Mouse (Mus musculus): ENCODE results near the gene Pus7l.

Gene Pus7l

GRCm38 (mm10) chr15:94543409-94544051, at the start of gene Pus7l, which contains the start of gene Irak4:
Gene Pus7l, minus strand, starts transcription at chr15:94543547.
Gene Irak4, plus strand, starts transcription at chr15:94543643.
- peak; percentile 97 for DNase-seq (ENCODE audit: low spot score)

GRCm38 (mm10) chr15:94591356-94591755, 48.0 kb upstream of the Pus7l start:
- no peak for DNase-seq (ENCODE audit: low spot score)

GRCm38 (mm10) chr15:94590083-94590482, 46.7 kb upstream of the Pus7l start:
- no peak for DNase-seq (ENCODE audit: low spot score)

- DNase-seq (ENCODE audit: low spot score) = peak; percentile 96
Observed at GRCm38 (mm10) chr15:94589219-94590075, 46.1 kb upstream of the Pus7l start, which contains the start of gene Twf1. Gene Twf1, minus strand, starts transcription at chr15:94589889.

- no peak for DNase-seq (ENCODE audit: low spot score)
Observed at GRCm38 (mm10) chr15:94587826-94588715, 44.7 kb upstream of the Pus7l start.

GRCm38 (mm10) chr15:94584738-94585137, 41.4 kb upstream of the Pus7l start:
- peak; percentile 37 for DNase-seq (ENCODE audit: low spot score)

- DNase-seq (ENCODE audit: low spot score) = no peak
Observed at GRCm38 (mm10) chr15:94583153-94583552, 39.8 kb upstream of the Pus7l start.

GRCm38 (mm10) chr15:94582000-94582593, 38.8 kb upstream of the Pus7l start:
- DNase-seq (ENCODE audit: low spot score) = no peak

- DNase-seq (ENCODE audit: low spot score) = no peak
Observed at GRCm38 (mm10) chr15:94574566-94575268, 31.4 kb upstream of the Pus7l start.

- no peak for DNase-seq (ENCODE audit: low spot score)
Observed at GRCm38 (mm10) chr15:94572746-94573145, 29.4 kb upstream of the Pus7l start.

GRCm38 (mm10) chr15:94571501-94571900, 28.2 kb upstream of the Pus7l start:
- no peak for DNase-seq (ENCODE audit: low spot score)

- DNase-seq (ENCODE audit: low spot score) = no peak
Observed at GRCm38 (mm10) chr15:94568496-94569182, 25.3 kb upstream of the Pus7l start.

GRCm38 (mm10) chr15:94565854-94566253, 22.5 kb upstream of the Pus7l start:
- peak; percentile 77 for DNase-seq (ENCODE audit: low spot score)

- no peak for DNase-seq (ENCODE audit: low spot score)
Observed at GRCm38 (mm10) chr15:94564909-94565308, 21.6 kb upstream of the Pus7l start.

GRCm38 (mm10) chr15:94558895-94559656, 15.7 kb upstream of the Pus7l start:
- DNase-seq (ENCODE audit: low spot score) = no peak

GRCm38 (mm10) chr15:94557442-94557841, 14.1 kb upstream of the Pus7l start:
- peak; percentile 89 for DNase-seq (ENCODE audit: low spot score)

- DNase-seq (ENCODE audit: low spot score) = no peak
Observed at GRCm38 (mm10) chr15:94553536-94553935, 10.2 kb upstream of the Pus7l start.

GRCm38 (mm10) chr15:94544844-94545243, 1.5 kb upstream of the Pus7l start:
- no peak for DNase-seq (ENCODE audit: low spot score)

- no peak for DNase-seq (ENCODE audit: low spot score)
Observed at GRCm38 (mm10) chr15:94544052-94544636, 797 bp upstream of the Pus7l start.

Measured in MN1 (cell line).